Mouse (Mus musculus) ZHBTc4 (cell line): Measurements from ENCODE around the gene Drc1.

ENCODE experiments used
- DNase-seq: peaks from one replicate; pipeline ENCODE4 v3.0.0-alpha.2; 2011; ENCODE audit warnings: low read depth, low spot score

Gene Drc1

DNA sequence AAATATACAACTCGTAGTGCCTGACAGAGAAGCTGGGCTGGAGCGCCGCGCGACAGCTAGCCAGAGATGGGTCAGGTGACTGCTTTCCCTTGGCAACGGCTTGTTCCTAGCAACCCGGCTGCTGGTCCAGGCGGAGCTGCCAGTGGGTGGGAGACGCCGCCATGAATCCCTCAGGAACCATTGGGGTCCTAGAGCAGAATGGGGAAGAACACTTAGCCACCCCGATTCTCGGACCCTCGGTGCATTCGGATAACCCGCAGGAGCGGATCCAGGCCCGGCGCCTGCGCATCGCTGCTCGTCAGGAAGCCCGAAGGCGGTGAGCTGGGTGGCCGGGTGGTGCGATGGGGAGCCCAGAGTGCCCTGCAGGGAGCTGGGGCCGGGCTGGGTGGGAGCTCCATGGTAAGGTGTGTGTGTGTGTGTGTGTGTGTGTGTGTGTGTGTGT, at the start of gene Drc1:
Gene Drc1 (plus strand): TSS at position 98 of the 442 bp plus-strand sequence.
- DNase-seq, result peak; percentile 70

DNA sequence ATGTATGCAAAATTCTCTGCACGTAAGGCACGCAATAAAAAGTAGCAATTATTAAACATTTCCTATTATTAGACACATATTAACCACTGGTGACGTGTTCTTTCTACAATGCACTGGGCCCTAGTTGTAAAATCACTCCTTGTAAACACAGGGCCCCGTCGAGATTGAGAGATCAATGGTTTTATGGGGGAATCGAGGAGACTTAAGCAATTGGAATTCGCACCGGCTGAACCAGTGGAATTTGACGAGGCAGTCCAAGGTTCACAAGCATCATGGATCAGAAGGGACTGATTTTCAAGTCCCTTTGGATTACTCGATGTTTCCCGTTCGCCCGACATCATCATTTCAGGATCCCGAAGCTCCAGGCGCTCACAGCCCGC, 49.3 kb upstream of the Drc1 start:
- DNase-seq, result no peak

DNA sequence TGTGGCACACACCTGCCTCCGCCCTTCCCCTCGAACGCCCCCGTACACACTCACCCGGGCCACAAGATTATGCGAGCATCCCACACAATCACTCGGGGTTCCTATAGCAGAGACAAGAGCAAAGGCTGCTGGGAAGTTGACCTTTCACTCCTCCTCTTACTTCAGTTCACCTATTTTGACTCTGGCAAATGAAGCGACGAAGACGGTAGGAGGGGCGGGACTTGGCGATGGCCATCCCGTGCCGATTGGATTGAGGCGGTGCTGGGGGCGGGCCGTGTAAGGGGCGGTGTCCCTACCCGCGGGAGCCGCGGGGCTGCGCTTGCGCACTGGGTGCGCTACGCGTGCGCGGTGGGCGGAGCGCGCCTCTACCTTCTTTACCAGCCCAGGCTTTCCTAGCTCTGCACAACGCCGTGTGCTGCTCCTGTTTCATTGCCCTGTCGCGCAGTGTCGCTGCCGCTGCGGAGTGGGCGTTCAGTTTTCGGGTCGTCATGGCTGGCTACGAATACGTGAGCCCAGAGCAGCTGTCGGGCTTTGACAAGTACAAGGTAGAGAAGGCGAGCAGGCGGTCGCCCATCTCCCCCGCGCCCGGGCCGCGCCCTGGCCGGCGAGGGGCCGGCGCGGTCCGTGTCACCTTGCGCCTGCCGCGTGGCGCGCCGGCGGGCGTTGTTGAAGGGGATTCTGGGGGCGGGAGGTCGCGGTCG, 48.8 kb upstream of the Drc1 start, which contains the start of gene Selenoi:
Gene Selenoi (plus strand): TSS at position 311 of the 701 bp plus-strand sequence.
- DNase-seq, result peak; percentile 98

DNA sequence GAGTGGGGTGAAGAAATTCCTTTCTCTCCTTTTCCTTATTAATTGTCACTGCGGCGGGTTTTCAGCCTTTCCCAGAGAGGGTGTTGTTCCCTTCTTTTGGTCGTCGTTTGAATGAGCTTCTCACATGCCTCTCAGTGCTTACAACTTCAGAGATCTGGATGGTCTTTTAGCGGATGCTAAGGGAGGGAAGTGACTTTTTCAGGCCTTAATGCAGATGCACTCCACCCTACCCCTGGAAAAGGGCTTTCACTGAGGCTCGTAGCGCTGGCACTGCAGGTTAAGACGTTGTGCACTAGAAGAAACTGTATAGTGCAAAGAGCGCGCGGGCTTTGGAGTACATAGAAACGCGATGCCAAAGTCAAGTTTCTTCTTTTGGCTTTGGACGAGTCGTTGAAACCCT, 48.1 kb upstream of the Drc1 start:
- DNase-seq, result no peak

GRCm38 (mm10) chr5:30233979-30234378, 47.2 kb upstream of the Drc1 start:
- no peak for DNase-seq

DNA sequence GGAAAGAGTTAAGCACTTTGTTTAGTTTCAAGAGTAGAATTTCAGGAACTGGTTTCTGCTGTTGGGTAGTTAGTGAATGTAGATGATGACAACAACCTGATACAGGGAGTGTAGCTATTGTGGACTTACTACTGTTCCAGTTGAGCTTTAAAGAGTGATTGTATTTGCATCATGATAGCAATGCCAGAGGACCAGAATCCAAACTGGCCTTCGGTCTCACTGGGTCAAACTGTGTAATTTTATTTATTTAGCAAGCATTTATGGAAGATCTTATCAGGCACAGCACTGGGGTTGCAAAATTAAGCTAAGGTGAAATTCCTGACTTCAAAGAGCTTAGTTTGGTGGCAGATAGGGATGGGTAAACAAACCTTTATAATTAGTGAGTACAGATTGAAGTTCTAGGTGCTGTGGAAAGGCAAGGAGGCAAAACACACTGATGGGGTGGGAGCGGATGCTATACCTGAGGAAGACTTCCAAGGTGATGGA, 45.5 kb upstream of the Drc1 start:
- no peak for DNase-seq

GRCm38 (mm10) chr5:30238533-30238932, 42.7 kb upstream of the Drc1 start:
- DNase-seq, result no peak

GRCm38 (mm10) chr5:30240552-30240951, 40.6 kb upstream of the Drc1 start:
- DNase-seq, result no peak

GRCm38 (mm10) chr5:30242410-30242809, 38.8 kb upstream of the Drc1 start:
- no peak for DNase-seq

DNA sequence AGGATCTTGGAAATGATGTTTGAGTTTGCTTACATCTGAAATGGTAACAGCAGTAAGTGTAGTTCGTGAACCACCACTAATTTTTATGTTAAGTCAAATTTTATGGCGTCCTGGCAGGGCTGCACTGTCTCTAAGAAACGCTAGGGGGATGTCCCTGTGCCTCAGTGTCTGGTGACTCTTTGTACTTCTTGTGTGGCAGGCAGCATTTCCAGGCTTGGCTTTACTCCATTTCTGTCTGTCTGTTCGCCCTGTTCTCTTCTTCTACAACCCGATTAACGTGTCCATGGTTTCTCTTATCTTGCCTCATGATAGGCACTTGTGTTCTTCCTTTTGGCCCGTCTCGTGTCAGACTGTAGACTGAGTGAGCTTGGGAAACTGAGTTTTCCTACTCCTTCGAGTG, 37.4 kb upstream of the Drc1 start:
- peak; percentile 65 for DNase-seq

DNA sequence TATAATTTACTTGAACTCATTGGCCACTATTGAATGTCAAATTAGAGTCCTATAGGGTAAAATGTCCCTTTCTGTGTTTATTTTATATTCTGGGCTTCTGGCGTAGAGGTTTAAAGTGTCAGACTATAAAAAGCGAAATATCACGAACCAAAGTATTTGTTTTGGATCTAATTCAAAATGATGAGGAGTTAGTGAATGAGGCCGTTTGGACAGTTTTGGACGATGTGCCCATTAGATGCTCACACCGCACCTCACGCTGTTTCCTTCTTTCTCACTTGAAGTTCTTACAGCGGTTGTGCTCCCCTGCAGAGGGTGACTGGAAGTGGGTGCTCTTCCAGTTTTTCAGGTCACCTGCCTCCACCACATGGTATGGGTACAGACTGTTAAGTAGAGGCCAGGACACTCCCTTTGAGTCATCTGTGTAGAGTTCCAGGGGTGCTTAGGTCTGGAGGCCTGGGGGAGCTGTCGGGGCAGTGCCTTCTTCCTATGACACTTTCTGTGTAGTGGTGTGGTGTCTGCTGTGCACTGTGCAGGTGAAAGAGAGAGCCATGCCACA, 35.2 kb upstream of the Drc1 start:
- no peak for DNase-seq

DNA sequence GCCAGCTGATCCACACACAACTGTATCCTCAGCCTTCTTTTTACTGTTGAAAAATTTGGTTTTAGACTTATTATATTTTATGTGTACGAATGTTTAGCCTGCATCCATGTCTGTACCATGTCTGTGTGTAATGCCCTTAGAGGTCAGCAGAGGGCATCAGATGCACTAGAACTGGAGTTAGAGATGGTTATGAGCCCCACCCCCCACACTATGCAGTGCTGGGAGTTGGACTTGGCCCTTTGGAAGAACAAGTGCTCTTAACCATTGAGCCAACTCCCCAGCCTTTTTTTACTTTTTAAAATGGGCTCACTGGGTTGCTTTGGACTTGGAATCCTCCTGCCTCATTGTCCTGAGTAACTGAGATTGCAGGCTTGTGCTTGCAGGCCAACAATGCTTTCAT, 33.5 kb upstream of the Drc1 start:
- DNase-seq, result peak; percentile 80

DNA sequence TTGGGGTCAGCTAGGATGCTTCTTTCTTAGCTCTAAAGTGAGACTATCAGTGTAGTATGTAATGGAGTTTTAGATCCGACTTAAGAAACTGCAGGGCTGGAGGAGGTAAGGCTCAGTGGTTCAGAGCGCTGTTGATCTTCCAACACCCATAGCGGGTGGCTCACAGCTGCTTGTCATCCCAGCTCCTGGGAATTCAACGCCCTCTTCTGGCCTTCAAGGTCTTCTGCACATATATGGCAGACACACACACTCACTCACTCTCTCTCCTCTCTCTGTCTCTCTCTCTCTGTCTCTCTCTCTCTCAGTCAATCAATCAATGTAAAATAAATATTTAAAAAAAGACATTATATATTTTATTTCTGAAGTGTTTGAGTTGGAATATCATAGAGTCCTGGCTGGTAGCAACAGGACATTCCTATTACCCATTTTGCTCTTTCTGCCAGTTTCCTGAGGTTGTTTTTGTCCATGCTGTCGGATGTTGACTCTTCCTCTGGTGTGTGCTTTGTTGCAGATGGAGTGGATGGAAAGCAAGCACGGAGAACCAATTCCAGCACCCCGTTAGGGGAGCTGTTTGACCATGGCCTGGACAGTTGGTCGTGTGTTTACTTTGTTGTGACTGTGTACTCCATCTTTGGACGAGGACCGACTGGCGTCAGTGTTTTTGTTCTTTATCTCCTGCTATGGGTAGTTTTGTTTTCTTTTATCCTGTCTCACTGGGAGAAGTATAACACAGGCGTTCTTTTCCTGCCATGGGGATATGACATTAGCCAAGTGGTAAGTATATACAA, 25.4 kb upstream of the Drc1 start:
- peak; percentile 19 for DNase-seq

DNA sequence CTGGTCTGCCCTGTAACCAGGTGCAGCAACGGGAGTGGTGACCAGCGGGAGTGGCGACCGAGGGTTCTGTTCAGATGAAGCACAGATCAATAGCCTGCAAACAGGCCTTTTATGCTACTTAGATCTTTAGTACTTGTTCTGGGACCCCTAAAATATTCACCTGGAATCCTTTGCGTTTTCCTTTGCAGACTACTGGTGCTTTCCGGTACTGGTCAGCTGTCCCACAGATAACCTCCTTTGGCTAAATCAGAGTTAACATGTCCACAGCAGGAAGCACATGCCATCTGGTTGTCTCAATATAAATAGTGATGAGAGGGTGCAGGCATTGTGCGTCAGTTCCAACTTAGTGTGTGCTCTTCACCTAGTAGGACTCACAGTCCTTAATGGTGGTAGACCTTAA, 22.4 kb upstream of the Drc1 start:
- no peak for DNase-seq

GRCm38 (mm10) chr5:30270571-30271190, 10.5 kb upstream of the Drc1 start:
- DNase-seq, result no peak

DNA sequence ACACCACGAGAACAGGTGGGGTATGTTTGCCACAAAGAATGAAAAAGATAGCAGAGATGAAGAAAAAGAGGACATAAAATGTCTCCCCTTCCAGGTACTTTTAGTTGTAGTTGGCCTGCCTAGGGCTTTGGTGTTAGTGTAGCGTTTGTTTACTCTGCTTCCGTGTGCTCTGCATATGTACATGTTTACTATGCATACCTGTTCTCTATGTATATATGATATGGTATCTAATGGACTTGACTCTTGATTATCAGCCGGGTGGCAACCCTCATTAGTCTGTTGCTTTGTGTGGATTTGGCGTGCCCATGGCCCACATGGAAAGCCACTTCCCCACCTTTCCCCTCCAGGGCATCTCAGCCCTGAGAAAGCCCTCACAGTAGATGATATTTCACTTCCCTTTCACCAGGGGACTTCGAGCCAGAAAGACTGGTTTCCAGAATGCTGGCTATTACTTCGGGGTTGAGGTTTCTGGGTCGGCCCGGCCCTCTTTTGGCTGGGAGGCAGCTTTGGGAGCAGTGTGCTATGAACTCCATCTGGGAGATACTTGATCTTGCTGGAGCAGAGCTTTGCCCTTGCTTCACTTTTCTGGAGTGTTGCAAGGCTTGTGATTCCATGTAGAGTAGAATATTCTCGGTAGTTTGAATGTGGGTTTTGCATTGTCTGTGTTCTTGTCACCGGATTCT, 9.4 kb upstream of the Drc1 start:
- no peak for DNase-seq

DNA sequence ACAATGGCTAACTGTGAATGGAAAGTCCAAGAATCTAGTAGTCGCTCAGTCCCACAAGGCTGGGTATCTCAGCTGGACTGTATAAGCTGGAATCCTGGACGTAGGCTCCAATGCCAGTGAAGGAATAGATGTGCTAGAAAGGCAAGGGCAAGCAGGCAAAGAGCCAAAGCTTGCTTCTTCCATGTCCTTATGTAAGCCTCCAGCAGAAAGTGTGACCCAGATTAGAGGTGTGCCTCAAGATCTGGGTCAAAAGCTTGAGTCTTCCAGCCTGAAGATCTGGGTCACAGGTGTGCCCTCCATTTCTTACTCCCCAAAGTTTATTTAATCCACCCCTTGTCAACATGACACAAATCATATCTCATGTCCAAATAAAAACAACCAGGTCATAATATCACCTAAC, 4.8 kb upstream of the Drc1 start:
- no peak for DNase-seq

DNA sequence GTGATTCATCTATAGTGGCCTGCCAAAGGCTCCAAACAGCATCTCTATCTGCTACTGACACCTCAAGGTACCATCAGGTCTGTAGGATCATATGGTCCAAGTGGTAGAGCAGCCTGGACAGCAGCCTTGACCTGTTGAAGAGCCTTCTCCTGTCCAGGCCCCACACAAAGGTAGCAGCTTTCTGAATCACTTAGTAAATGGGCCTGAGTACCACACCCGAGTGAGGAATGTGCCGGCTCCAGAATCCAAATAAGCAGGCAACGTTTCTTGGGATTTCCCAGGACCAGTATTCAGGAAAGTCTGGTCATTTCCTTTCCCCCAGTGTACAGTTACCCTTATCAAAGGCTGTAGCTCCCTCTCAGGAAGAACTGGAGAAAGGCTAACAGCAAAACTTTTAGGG, 2.2 kb upstream of the Drc1 start:
- peak; percentile 45 for DNase-seq

GRCm38 (mm10) chr5:30279446-30279845, 1.7 kb upstream of the Drc1 start:
- no peak for DNase-seq

DNA sequence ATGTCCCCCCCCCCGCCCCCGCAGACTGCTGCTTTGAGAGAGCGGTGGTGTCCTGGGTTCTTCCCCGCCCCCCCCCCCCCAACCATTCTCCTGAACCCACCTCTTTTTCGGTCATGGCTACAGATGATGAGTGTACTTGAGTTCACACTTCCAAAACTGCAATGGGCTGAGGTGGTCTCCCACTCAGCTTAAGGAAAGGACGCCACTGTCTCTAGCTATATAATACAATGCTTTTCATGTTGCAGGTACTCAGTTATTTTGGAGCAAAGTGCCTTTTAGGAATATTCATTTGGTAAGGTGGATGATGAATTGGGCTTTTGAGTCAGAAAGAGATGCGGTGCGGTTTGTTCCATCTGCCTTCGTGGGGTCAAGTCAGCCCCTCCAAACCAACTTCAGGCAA, 324 bp upstream of the Drc1 start:
- DNase-seq, result no peak

GRCm38 (mm10) chr5:30285944-30286799, 5.0 kb downstream of the Drc1 start:
- DNase-seq, result no peak
